Mouse (Mus musculus): ENCODE data around the gene Lrrc27.

- TF ChIP-seq RCOR1 (IDR thresholded peaks at IDR 0.05; ENCODE audit: low read depth, low read length) (no peak), RAD21 (IDR thresholded peaks at IDR 0.05; ENCODE audit: low read depth, low read length) (no peak), GATA1 (IDR thresholded peaks at IDR 0.05; ENCODE audit: low read depth, low read length) (no peak), EP300 (IDR thresholded peaks at IDR 0.05; ENCODE audit: low read depth in 1 of 2, low read length in 2 of 2) (no peak), MEF2A (IDR thresholded peaks at IDR 0.05; ENCODE audit: extremely low read depth, insufficient replicate concordance, low read depth, low read length, poor library complexity, severe bottlenecking) (no peak), MAFK (IDR thresholded peaks at IDR 0.05; ENCODE audit: borderline replicate concordance, low read depth, low read length) (no peak), POLR2A (IDR thresholded peaks at IDR 0.05; ENCODE audit: control insufficient read depth in 1 of 2, insufficient read depth in 1 of 2, low read depth in 1 of 2, low read length in 2 of 2, poor library complexity in 1 of 2) (no peak), CTCF (IDR thresholded peaks at IDR 0.05 in 2 of 3, conservative IDR thresholded peaks at IDR 0.05 in 1 of 3; ENCODE audit: control insufficient read depth in 1 of 3, insufficient read depth in 1 of 3, low read depth in 2 of 3, low read length in 3 of 3, poor library complexity in 1 of 3, severe bottlenecking in 1 of 3) (no peak), USF1 (IDR thresholded peaks at IDR 0.05; ENCODE audit: low read depth, low read length) (no peak), TBP (IDR thresholded peaks at IDR 0.05; ENCODE audit: low read depth, low read length) (no peak), SIN3A (IDR thresholded peaks at IDR 0.05; ENCODE audit: low read length) (no peak)
Observed at GRCm38 (mm10) chr7:139218641-139219415, 6.0 kb downstream of the Lrrc27 start.

Data from MEL (cell line).